Mouse (Mus musculus) limb, embryonic 14.5 days (tissue): ENCODE results near the gene Tuba1b. TPM values are rescaled to one million over a fixed set of nuclear protein-coding genes. Genes with fewer than 3 reads are reported as not detected.

Experiments
- ATAC-seq: fragments of 200-750 bp; cut with Nextera tagmentation; 2 replicates; pipeline ENCODE4 v1.8.0; 2017; ENCODE audit warnings: low read depth, moderate number of reproducible peaks, moderate TSS enrichment; ENCODE audit not compliant: low FRiP score
- DNase-seq: peaks from one replicate; pipeline ENCODE4 v3.0.0-alpha.2; 2015; ENCODE audit warnings: low spot score
- H3K27ac ChIP-seq: fragments of 300-500 bp; sonication (generic); replicated peaks from 2 replicates; pipeline ENCODE4 v1.5.1; 2014; ENCODE audit warnings: low read depth, mild to moderate bottlenecking, low read length, moderate library complexity, mixed read lengths
- H3K27me3 ChIP-seq: fragments of 300-500 bp; sonication (generic); 2 replicates; pipeline ENCODE4 v1.6.1; 2014; ENCODE audit warnings: low read length, mixed read lengths; ENCODE audit not compliant: control insufficient read depth, insufficient read depth
- H3K36me3 ChIP-seq: fragments of 300-500 bp; sonication (generic); 2 replicates; pipeline ENCODE4 v1.6.1; 2014; ENCODE audit warnings: mild to moderate bottlenecking, low read length, moderate library complexity, mixed read lengths; ENCODE audit not compliant: control insufficient read depth, insufficient read depth
- H3K4me1 ChIP-seq: fragments of 300-500 bp; sonication (generic); 2 replicates; pipeline ENCODE4 v1.6.1; 2014; ENCODE audit warnings: antibody characterized with exemption, low read length, mixed read lengths; ENCODE audit not compliant: control insufficient read depth, insufficient read depth
- H3K4me2 ChIP-seq: fragments of 300-500 bp; sonication (generic); replicated peaks from 2 replicates; pipeline ENCODE4 v1.6.1; 2014; ENCODE audit warnings: low read depth, mild to moderate bottlenecking, low read length, moderate library complexity; ENCODE audit not compliant: severe bottlenecking
- H3K4me3 ChIP-seq: fragments of 300-500 bp; sonication (generic); replicated peaks from 2 replicates; pipeline ENCODE4 v1.5.1; 2014; ENCODE audit warnings: low read length
- H3K9ac ChIP-seq: fragments of 300-500 bp; sonication (generic); 2 replicates; pipeline ENCODE4 v1.6.1; 2014; ENCODE audit warnings: mild to moderate bottlenecking, low read depth, low read length, moderate library complexity; ENCODE audit not compliant: severe bottlenecking
- H3K9me3 ChIP-seq: fragments of 300-500 bp; sonication (generic); 2 replicates; pipeline ENCODE4 v1.6.1; 2016; ENCODE audit warnings: low read length; ENCODE audit not compliant: control insufficient read depth
- POLR2A ChIP-seq: fragments of 200-500 bp; IDR thresholded peaks from 2 replicates; pipeline ENCODE4 v1.8.0; 2012; ENCODE audit warnings: inconsistent platforms, mild to moderate bottlenecking, moderate library complexity, borderline replicate concordance; ENCODE audit not compliant: insufficient read depth, insufficient read length; ENCODE audit errors: extremely low read depth
- WGBS: fragments of 180-500 bp; shearing (Covaris S2); extraction: QIAGEN DNeasy Blood & Tissue Kit; methylation state at CpG from one replicate; pipeline ENCODE4 v1.1.7; 2014; 5-methylcytosine and 5-hydroxymethylcytosine counted together
- polyA plus RNA-seq, 2 experiments: library from polyadenylated mRNA; depleted of rRNA in 1 of 2; stranded (reverse) in 1 of 2; unstranded in 1 of 2; fragments of >200 nt; fragmentation: Nextera tagmentation in 1 of 2; extraction: Ambion mirVana in 1 of 2; gene quantifications; 2 replicates each; pipeline versions ENCODE4 v1.2.1 to v1.2.3; 2012 to 2014

Gene Tuba1b
- polyA plus RNA-seq, 2 experiments, result 1,587 to 2,384 TPM

DNA sequence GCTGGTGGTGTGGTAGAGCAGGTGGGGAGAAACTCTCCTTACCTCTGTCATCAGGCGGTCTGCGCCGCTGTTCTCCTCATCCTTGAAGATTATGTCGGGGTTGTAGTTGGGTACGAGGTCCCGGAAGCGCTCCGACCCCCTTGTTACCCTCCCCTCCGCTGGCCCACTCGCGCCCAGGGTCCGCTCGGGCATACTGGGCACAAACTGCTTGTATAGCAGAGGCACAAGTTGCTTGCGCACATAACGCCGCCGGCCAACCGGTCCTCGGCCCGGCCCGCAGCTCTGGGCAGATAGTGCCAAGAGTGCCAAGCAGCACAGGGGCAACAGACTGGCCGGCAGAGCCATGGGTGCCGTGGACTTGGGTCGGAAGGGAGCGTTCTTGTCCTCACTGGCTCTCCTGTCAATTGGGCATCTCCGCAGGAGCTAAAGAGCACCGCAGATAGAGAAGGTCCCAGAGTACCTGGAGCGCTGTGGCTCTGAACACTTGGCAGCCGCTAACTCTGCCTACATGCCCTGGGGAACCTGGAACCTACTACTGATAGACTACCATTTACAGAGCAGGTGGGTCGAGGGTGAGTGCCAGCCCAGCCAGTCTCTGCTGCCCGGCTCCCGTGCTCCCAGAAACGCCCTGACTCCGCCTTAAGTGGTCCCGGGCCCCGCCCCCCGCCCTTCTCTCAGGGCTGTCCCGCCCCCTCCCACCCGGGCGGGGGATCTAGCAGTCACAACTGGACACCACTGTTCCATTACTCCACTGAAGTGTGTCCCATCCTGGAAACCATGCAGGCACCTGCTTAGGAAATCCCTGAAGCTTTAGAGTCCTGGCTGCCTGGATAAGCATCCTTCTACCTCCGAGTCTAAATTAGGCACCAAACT lies 36.2 kb downstream of the Tuba1b start, which contains the start of gene Dhh:
Dhh (minus strand) TSS at position 613 of the 873 bp plus-strand sequence.
- Histone ChIP-seq H3K4me3 (peak within 1 kb of the TSS; percentile 26), H3K4me2 (peak within 1 kb of the TSS; percentile 44), H3K36me3 (peaks cover 2% of the 10 kb centered on the region; the same call in 1 of the 2 replicates), H3K9me3 (no peaks in the 10 kb centered on the region), H3K27me3 (peaks cover 64% of the 10 kb centered on the region), H3K4me1 (peaks cover 32% of the 10 kb centered on the region), H3K9ac (no peak within 1 kb of the TSS), H3K27ac (no peak within 1 kb of the TSS)
- DNase-seq (no peak), ATAC-seq (no peak)
- no peak for TF ChIP-seq POLR2A
- WGBS, result under 1% methylated on average over 40 of the region's 41 CpGs

DNA sequence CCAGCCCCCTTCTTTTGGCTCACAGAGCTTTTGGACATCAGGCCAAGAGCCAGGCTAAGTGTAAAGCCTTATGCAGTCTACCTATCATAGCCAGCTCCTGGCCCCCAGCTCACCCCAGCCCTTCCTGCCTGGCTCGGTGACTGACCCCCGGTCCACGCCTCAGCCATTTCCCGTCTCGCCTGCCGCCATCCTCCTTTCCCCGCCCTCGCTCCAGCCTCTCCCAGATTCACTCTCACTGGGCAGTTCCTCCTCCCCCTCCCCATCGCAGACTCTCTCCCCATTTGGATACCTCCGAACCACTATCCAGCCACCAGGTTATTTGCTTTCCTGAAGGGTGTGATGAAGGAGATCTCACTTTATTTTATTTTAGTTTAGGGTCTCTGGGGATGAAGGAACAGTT lies 36.9 kb downstream of the Tuba1b start:
- no peak for ATAC-seq
- no peak overlapping the region for H3K9ac ChIP-seq
- H3K4me3 ChIP-seq, result peak overlapping the region; percentile 26; the same call in 1 of the 2 replicates

DNA sequence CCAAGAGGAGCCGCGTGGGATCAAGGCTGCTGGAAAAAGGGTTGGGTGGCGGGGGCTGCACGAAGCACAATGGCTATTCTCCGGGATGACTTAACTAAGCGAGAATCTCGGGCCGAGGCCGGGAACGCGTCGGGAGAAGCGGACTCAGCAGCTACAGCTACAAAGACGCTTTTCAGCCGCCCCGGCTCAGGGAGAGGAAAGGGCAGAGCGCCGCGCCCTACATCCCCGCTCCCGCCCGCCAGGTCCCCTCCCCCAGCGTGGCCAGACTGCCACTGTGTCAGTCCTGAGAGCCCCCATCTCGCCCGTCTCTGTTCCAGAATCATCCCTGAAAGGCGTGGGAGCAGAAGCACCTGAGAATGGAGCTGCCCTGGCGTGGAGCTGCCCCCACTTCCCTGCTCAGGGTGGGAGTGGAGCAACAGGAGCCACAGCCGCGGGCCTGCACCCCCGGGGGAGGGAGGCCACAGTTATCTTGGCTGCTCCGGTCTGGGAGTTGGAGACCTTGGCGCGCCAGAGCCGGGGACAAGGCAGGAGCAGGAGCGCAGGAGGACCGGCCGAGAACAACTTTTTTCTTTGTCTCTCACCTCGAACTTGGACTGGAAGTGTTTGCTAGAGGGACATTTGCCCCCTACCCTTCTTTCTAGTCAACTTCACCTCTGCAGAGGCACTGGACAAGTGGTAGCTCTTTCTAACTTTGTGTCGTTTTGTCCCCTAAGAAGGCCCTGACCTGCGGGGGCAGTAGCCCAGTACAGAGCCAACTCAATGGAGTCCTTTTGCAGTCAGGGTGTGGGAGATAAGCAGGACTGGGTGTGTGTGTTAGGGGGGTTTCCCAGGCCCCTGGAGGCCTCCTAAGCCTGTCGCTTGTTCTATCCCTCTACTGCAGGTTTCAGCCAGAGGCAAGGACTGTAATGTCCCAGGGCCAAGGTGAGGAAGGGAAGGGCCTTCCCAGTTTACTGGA lies 38.5 kb downstream of the Tuba1b start:
- H3K9me3 ChIP-seq, result no peaks in the 10 kb centered on the region
- H3K4me1 ChIP-seq, result peaks cover 32% of the 10 kb centered on the region
- ATAC-seq (no peak), DNase-seq (no peak)
- TF ChIP-seq POLR2A, result no peak
- no peaks in the 10 kb centered on the region for H3K36me3 ChIP-seq
- H3K9ac ChIP-seq, result peak overlapping the region; percentile 28; the same call in 1 of the 2 replicates
- H3K27me3 ChIP-seq, result peaks cover 83% of the 10 kb centered on the region
- H3K4me3 ChIP-seq, result peak overlapping the region; percentile 27
- WGBS, result 4% methylated on average over 38 of the region's 41 CpGs
- H3K27ac ChIP-seq, result 0 out of 2 replicates have a peak overlapping the region, but pooled peaks have one; percentile 33
- peak overlapping the region; percentile 49 for H3K4me2 ChIP-seq

More for the DNA sequence above, 36.9 kb downstream of the Tuba1b start:
- peaks cover 70% of the 10 kb centered on the region for H3K27me3 ChIP-seq
- H3K9me3 ChIP-seq, result no peaks in the 10 kb centered on the region
- WGBS, result 5% methylated on average over 10 of the region's 10 CpGs
- TF ChIP-seq POLR2A, result no peak
- H3K27ac ChIP-seq, result no peak overlapping the region
- H3K4me2 ChIP-seq, result peak overlapping the region; percentile 44; the same call in 1 of the 2 replicates
- H3K4me1 ChIP-seq, result peaks cover 32% of the 10 kb centered on the region
- no peak for DNase-seq
- H3K36me3 ChIP-seq, result no peaks in the 10 kb centered on the region

DNA sequence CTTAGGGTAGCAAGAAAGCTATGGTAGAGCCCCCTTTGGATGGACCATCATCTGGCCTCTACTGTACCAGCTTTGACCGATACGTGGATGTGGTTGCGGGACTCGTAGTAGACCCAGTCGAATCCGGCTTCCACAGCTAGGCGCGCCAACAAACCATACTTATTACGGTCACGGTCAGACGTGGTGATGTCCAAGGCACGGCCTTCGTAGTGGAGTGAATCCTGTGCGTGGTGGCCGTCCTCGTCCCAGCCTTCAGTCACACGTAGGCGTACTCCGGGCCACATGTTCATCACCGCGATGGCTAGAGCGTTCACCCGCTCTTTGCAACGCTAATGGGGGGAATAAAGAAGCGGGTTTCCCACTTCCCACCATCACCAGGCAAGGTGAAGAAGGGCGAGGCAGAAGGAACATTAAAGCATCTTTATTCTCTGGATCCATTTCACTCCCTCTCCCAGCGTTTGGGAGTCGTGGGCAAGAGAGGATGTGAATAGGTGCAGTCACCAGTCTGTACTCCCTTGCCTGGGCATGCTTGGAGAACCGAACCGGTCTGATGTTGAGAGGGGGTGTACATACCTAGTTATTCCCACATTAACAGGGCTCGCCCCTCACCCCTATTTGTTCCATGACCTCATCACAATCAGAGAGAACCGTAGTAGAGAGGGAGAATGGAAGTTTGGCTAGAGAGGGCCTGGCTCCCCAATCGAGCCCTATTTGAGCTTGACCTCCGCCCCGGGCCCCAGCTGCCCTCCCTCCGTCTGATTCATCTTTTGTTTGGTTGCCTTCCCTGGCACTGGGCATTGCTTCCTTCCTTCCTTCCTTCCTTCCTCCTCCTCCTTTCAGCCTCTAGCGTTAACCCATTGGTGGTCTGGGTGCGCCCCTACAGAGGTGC lies 39.4 kb downstream of the Tuba1b start:
- DNase-seq, result no peak

More for the DNA sequence above, 39.4 kb downstream of the Tuba1b start:
- ATAC-seq, result no peak
- no peaks in the 10 kb centered on the region for H3K9me3 ChIP-seq
- peaks cover 32% of the 10 kb centered on the region for H3K4me1 ChIP-seq
- H3K27ac ChIP-seq, result no peak overlapping the region
- peak overlapping the region; percentile 28; the same call in 1 of the 2 replicates for H3K9ac ChIP-seq
- no peak for TF ChIP-seq POLR2A
- peak overlapping the region; percentile 99 for H3K4me2 ChIP-seq
- no peaks in the 10 kb centered on the region for H3K36me3 ChIP-seq
- peak overlapping the region; percentile 52 for H3K4me3 ChIP-seq
- WGBS, result 3% methylated on average over 38 of the region's 38 CpGs
- peaks cover 83% of the 10 kb centered on the region for H3K27me3 ChIP-seq
